Comparison of ENCODE assay signal across 9 mouse cellular contexts in the genomic region with DNA sequence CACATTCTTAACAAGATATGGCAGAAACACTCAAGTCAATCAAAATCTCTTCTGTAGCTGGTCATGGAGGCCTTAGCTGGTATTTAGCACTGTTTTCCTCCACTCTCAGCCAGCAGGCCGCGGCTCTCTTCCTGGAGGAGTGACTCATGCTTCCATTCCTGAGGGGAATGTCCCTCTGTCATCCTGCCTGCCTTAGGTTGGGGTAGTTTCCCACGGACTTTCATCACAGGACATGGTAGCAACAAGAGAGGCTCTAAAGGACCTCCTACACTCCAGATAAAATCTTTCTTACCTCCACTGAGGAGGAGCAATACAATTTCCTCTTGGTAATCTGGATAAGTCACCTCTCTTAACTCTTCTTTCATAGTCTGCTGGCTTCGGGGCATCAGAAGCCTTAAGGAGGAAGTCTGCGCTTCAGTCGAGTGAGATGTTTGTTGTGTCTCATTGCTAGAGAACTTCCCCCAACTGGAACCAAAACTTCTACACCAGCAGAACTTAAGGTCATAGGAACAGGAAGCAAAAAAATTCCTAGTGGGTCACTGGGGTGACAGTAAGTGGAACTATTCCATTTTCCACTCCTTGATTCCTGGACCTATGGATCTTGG. TPM values are rescaled to one million over a fixed set of nuclear protein-coding genes. Genes with fewer than 3 reads are reported as not detected.
DNase-seq lines count a peak whose midpoint lies in the region; ATAC-seq lines count a peak whose summit lies in the region.
"Had no signal": no experiment of that assay in that cellular context is flagged by ENCODE, and none has a peak within 500 bp of the region (broad histone marks: within the 10 kb centered on the region; RNA-seq: fewer than 3 reads in every experiment).

No protein-coding gene starts in this region.

- H3K27ac ChIP-seq in kidney, embryonic 16.5 days (ENCODE audit: low read length): peak overlapping the region; percentile 54
- 0 out of 2 replicates have a peak overlapping the region, but pooled peaks have one; percentile 5 for H3K27ac ChIP-seq in liver, embryonic 13.5 days
- no peak overlapping the region for H3K27ac ChIP-seq in neural tube, embryonic 15.5 days (replicated peaks)

- H3K27me3 ChIP-seq in kidney, embryonic 16.5 days (ENCODE audit: insufficient read depth, low read length): no peaks in the 10 kb centered on the region
- no peaks in the 10 kb centered on the region for H3K27me3 ChIP-seq in liver, embryonic 13.5 days
- H3K27me3 ChIP-seq in neural tube, embryonic 15.5 days (replicated peaks): no peaks in the 10 kb centered on the region

- no peak overlapping the region for H3K4me2 ChIP-seq in kidney, embryonic 16.5 days (replicated peaks; ENCODE audit: low read depth, low read length)
- H3K4me2 ChIP-seq in liver, embryonic 13.5 days: no peak overlapping the region
- no peak overlapping the region for H3K4me2 ChIP-seq in neural tube, embryonic 15.5 days

- 0 out of 2 replicates have a peak, but pooled peaks cover 2% of the 10 kb centered on the region for H3K36me3 ChIP-seq in kidney, embryonic 16.5 days (ENCODE audit: insufficient read depth, low read length)
- peaks cover 11% of the 10 kb centered on the region; the same call in 1 of the 2 replicates for H3K36me3 ChIP-seq in liver, embryonic 13.5 days
- H3K36me3 ChIP-seq in neural tube, embryonic 15.5 days: peaks cover 12% of the 10 kb centered on the region

- no peak for ATAC-seq in kidney, embryonic 16.5 days (ENCODE audit: low FRiP score, low TSS enrichment)
- no peak for ATAC-seq in liver, embryonic 13.5 days (ENCODE audit: low read depth)
- ATAC-seq in neural tube, embryonic 15.5 days (ENCODE audit: low FRiP score): no peak

- H3K4me3 ChIP-seq in kidney, embryonic 16.5 days (ENCODE audit: low read length): no peak overlapping the region
- no peak overlapping the region for H3K4me3 ChIP-seq in liver, embryonic 13.5 days (replicated peaks)
- no peak overlapping the region for H3K4me3 ChIP-seq in neural tube, embryonic 15.5 days (replicated peaks)

- H3K9me3 ChIP-seq in kidney, embryonic 16.5 days (ENCODE audit: low read length): no peaks in the 10 kb centered on the region
- no peaks in the 10 kb centered on the region for H3K9me3 ChIP-seq in liver, embryonic 13.5 days (replicated peaks)
- no peaks in the 10 kb centered on the region for H3K9me3 ChIP-seq in neural tube, embryonic 15.5 days (replicated peaks)

- H3K4me1 ChIP-seq in kidney, embryonic 16.5 days (ENCODE audit: insufficient read depth, low read length): peaks cover 7% of the 10 kb centered on the region
- H3K4me1 ChIP-seq in liver, embryonic 13.5 days (replicated peaks): peaks cover 21% of the 10 kb centered on the region
- H3K4me1 ChIP-seq in neural tube, embryonic 15.5 days: peaks cover 3% of the 10 kb centered on the region; the same call in 1 of the 2 replicates

- no peak for DNase-seq in kidney, postnatal 10 days
- peak; percentile 69 for DNase-seq in Muller cell, postnatal 12 days (ENCODE audit: inconsistent ontology term)
- peak; percentile 78 for DNase-seq in gonadal fat pad, adult 2 months (ENCODE audit: low read depth)
- DNase-seq in liver, embryonic 13.5 days: no peak
- no peak for DNase-seq in urinary bladder, postnatal 25 days (ENCODE audit: low spot score)
- no peak for DNase-seq in layer of hippocampus, adult 9-10 months (ENCODE audit: low spot score)
- DNase-seq: gastrocnemius, postnatal 10 days had no signal

- 62% methylated on average over 6 of the region's 6 CpGs for WGBS in kidney, embryonic 16.5 days
- WGBS in liver, embryonic 13.5 days (ENCODE audit: insufficient replicate concordance): 30% methylated on average over 6 of the region's 6 CpGs
- 88% methylated on average over 6 of the region's 6 CpGs for WGBS in neural tube, embryonic 15.5 days

- H3K9ac ChIP-seq in kidney, embryonic 16.5 days (replicated peaks; ENCODE audit: low read length): no peak overlapping the region
- no peak overlapping the region for H3K9ac ChIP-seq in liver, embryonic 13.5 days
- H3K9ac ChIP-seq in neural tube, embryonic 15.5 days (replicated peaks): no peak overlapping the region

RNA-seq across cellular contexts. Expression of a gene that starts 15.7 kb away (rescaled TPM):
- polyA plus RNA-seq in kidney, embryonic 16.5 days (2015; fragmentation: Nextera tagmentation; extraction: Ambion mirVana): 20.5 and 23.1 TPM in 2 replicates
- 12.1 and 12.7 TPM in 2 replicates for polyA plus RNA-seq in gonadal fat pad, adult 2 months (2012; rRNA removed)
- 5.7 and 6.0 TPM in 2 replicates for polyA plus RNA-seq in liver, embryonic 13.5 days (2015; fragmentation: Nextera tagmentation; extraction: Ambion mirVana)
- polyA plus RNA-seq in neural tube, embryonic 15.5 days (2015; fragmentation: Nextera tagmentation; extraction: Ambion mirVana): 26.9 TPM in 2 replicates

RNA-seq across cellular contexts. Expression of a gene that starts 28.7 kb away (rescaled TPM):
- 2.3 and 2.8 TPM in 2 replicates for polyA plus RNA-seq in kidney, embryonic 16.5 days (2015; fragmentation: Nextera tagmentation; extraction: Ambion mirVana)
- 371 and 461 TPM in 2 replicates for polyA plus RNA-seq in gonadal fat pad, adult 2 months (2012; rRNA removed)
- 0.10 and 0.13 TPM in 2 replicates for polyA plus RNA-seq in liver, embryonic 13.5 days (2015; fragmentation: Nextera tagmentation; extraction: Ambion mirVana)
- 0.93 and 1.5 TPM in 2 replicates for polyA plus RNA-seq in neural tube, embryonic 15.5 days (2015; fragmentation: Nextera tagmentation; extraction: Ambion mirVana)

RNA-seq across cellular contexts. Expression of a gene that starts 31.9 kb away (rescaled TPM):
- polyA plus RNA-seq in kidney, embryonic 16.5 days (2015; fragmentation: Nextera tagmentation; extraction: Ambion mirVana): 0.35 TPM in 1 of 2 replicates, not detected in the other
- polyA plus RNA-seq in gonadal fat pad, adult 2 months (2012; rRNA removed): 4.4 and 35.9 TPM in 2 replicates
- 1.5 and 2.9 TPM in 2 replicates for polyA plus RNA-seq in liver, embryonic 13.5 days (2015; fragmentation: Nextera tagmentation; extraction: Ambion mirVana)
- 25.6 TPM in 1 of 2 replicates, not detected in the other for polyA plus RNA-seq in neural tube, embryonic 15.5 days (2015; fragmentation: Nextera tagmentation; extraction: Ambion mirVana)

Comparison
In these comparisons a context has a peak if more than half of its experiments do, and no peak if none do; other contexts are left out.
1. DNase-seq: peak in Muller cell, postnatal 12 days (single experiment) and gonadal fat pad, adult 2 months (single experiment); none in kidney, postnatal 10 days (single experiment), liver, embryonic 13.5 days (single experiment), urinary bladder, postnatal 25 days (single experiment) and layer of hippocampus, adult 9-10 months (single experiment).
2. RNA of a gene that starts 28.7 kb away (polyA plus RNA-seq): 371 to 461 TPM in gonadal fat pad, adult 2 months; 2.3 to 2.8 TPM in kidney, embryonic 16.5 days, 0.93 to 1.5 TPM in neural tube, embryonic 15.5 days and 0.10 to 0.13 TPM in liver, embryonic 13.5 days; every median in the first group is over 10 times any median in the second.